In the genomic region with DNA sequence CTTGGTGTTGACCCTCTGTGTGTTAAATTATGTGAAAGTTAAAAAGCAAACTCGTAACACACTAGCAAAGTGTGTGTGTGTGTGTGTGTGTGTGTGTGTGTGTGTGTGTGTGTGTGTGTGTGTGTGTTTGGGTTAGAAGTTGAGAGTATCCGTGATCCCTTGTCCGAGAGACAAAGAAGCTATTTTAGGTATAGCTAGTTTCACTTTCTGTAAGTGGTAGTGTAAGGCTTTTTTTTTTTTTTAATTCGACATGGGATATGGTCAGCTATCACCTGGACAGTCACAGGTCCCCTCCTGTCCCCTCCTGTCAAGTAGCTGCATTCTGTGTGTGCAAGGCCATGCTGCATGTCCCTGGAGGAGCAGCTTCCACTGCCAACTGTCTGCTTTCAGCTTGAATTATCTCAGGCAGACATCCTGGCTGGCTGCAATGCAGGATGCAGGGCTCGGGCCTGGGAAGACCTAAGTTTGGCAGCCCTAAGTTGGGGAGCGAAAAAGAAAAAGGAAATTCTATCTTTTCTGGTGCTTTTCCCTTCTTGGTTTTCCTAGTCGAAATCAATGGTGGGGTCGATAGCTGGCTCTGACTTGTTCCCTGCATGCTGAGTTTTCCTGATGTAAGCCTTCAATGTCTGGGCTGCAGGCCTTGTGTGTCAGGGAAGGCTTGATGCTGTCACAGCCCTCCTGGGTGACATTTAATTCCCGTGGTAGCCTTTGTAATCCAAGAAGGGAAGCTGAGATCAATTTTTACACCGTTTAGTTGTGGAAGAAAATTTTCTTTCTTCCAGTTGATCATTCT, we compare ENCODE assay signal across 9 mouse cellular contexts.
A peak's percentile ranks its signal among the peaks of the same experiment; 100 is the strongest.
DNase-seq lines count a peak whose midpoint lies in the region; ATAC-seq and TF ChIP-seq lines count a peak whose summit lies in the region.
"Had no signal": no experiment of that assay in that cellular context is flagged by ENCODE, and none has a peak within 500 bp of the region (broad histone marks: within the 10 kb centered on the region; RNA-seq: fewer than 3 reads in every experiment).

No protein-coding gene starts in this region.

- peak; percentile 30 for DNase-seq in ovary, postnatal 14 days (ENCODE audit: low spot score)
- DNase-seq in ovary, postnatal 10 days (ENCODE audit: low spot score), result no peak
- DNase-seq in cerebellum, postnatal 10 days, result peak; percentile 79 to 84
- peak; percentile 71 to 72 for DNase-seq in heart, adult 2 months
- peak; percentile 53 for DNase-seq in midbrain, embryonic 14.5 days
- no peak for DNase-seq in embryo, embryonic 10 days (ENCODE audit: low spot score)
- DNase-seq in thymus, postnatal 0 days (ENCODE audit: low spot score), result no peak

- 8% methylated on average over 10 of the region's 10 CpGs for WGBS in heart, adult 2 months
- 50% methylated on average over 10 of the region's 10 CpGs for WGBS in intestine, postnatal 0 days
- WGBS in midbrain, embryonic 14.5 days, result 52% methylated on average over 10 of the region's 10 CpGs

- TF ChIP-seq EP300 in heart, adult 2 months (IDR thresholded peaks at IDR 0.05; ENCODE audit: insufficient read depth, low read depth, low read length), result 0 out of 2 replicates have a peak, but pooled peaks have one; percentile 33

- peak overlapping the region; percentile 43 for H3K4me3 ChIP-seq in heart, adult 2 months
- no peak overlapping the region for H3K4me3 ChIP-seq in intestine, postnatal 0 days (ENCODE audit: low read depth, low read length)
- no peak overlapping the region for H3K4me3 ChIP-seq in midbrain, embryonic 14.5 days (replicated peaks; ENCODE audit: low read depth, low read length)

- peak overlapping the region; percentile 87 for H3K27ac ChIP-seq in heart, adult 2 months
- H3K27ac ChIP-seq in intestine, postnatal 0 days (ENCODE audit: low read depth, low read length), result no peak overlapping the region
- peak overlapping the region; percentile 38; the same call in 1 of the 2 replicates for H3K27ac ChIP-seq in midbrain, embryonic 14.5 days (replicated peaks; ENCODE audit: low read depth, low read length)
- H3K27ac ChIP-seq: macrophage had no signal

- H3K79me2 ChIP-seq in heart, adult 2 months (replicated peaks; ENCODE audit: control insufficient read depth, insufficient read depth, low read length), result peaks cover 2% of the 10 kb centered on the region; the same call in 1 of the 2 replicates

- peak overlapping the region; percentile 70 for H3K9ac ChIP-seq in heart, adult 2 months (ENCODE audit: low read depth, low read length)
- H3K9ac ChIP-seq in intestine, postnatal 0 days (ENCODE audit: low read depth, low read length), result no peak overlapping the region
- H3K9ac ChIP-seq in midbrain, embryonic 14.5 days (replicated peaks; ENCODE audit: low read length), result no peak overlapping the region

- no peaks in the 10 kb centered on the region for H3K27me3 ChIP-seq in heart, adult 2 months (ENCODE audit: control insufficient read depth, insufficient read depth, low read length)
- no peaks in the 10 kb centered on the region for H3K27me3 ChIP-seq in intestine, postnatal 0 days (replicated peaks; ENCODE audit: control insufficient read depth, insufficient read depth, low read length)
- H3K27me3 ChIP-seq in midbrain, embryonic 14.5 days (ENCODE audit: control insufficient read depth, insufficient read depth, low read length), result no peaks in the 10 kb centered on the region

- intact Hi-C loops in heart, adult 2 months (cut with DNase I), result loop anchor here (2.0 to 5.0 kb wide), 5 partner anchors 82 to 402 kb away; a partner anchor contains a TSS

- TF ChIP-seq POLR2A in heart, adult 2 months (IDR thresholded peaks at IDR 0.05; ENCODE audit: insufficient read depth, low read depth, low read length), result no peak

- peaks cover 16% of the 10 kb centered on the region for H3K36me3 ChIP-seq in heart, adult 2 months (ENCODE audit: control insufficient read depth, insufficient read depth, low read length)
- no peaks in the 10 kb centered on the region for H3K36me3 ChIP-seq in intestine, postnatal 0 days (ENCODE audit: control insufficient read depth, insufficient read depth)
- no peaks in the 10 kb centered on the region for H3K36me3 ChIP-seq in midbrain, embryonic 14.5 days (ENCODE audit: control insufficient read depth, insufficient read depth, low read length)

- no peak for TF ChIP-seq CTCF in heart, adult 2 months (IDR thresholded peaks at IDR 0.05)
- no peak for TF ChIP-seq CTCF in intestine, postnatal 0 days (IDR thresholded peaks at IDR 0.05; ENCODE audit: low read depth)

- peak overlapping the region; percentile 43 for H3K4me2 ChIP-seq in intestine, postnatal 0 days (replicated peaks; ENCODE audit: low read depth)
- no peak overlapping the region for H3K4me2 ChIP-seq in midbrain, embryonic 14.5 days (ENCODE audit: low read length)

- no peaks in the 10 kb centered on the region for H3K9me3 ChIP-seq in intestine, postnatal 0 days (ENCODE audit: control insufficient read depth)
- no peaks in the 10 kb centered on the region for H3K9me3 ChIP-seq in midbrain, embryonic 14.5 days (ENCODE audit: control insufficient read depth, low read length)

- peaks cover 19% of the 10 kb centered on the region for H3K4me1 ChIP-seq in heart, adult 2 months (ENCODE audit: control insufficient read depth, insufficient read depth, low read length)
- H3K4me1 ChIP-seq in intestine, postnatal 0 days (replicated peaks; ENCODE audit: control insufficient read depth, insufficient read depth, low read length), result no peaks in the 10 kb centered on the region
- H3K4me1 ChIP-seq in midbrain, embryonic 14.5 days (ENCODE audit: control insufficient read depth, insufficient read depth, low read length), result peaks cover 19% of the 10 kb centered on the region

- no peak for ATAC-seq in intestine, postnatal 0 days
- ATAC-seq in midbrain, embryonic 14.5 days (ENCODE audit: low FRiP score, low TSS enrichment), result no peak

Comparison
In these comparisons a context has a peak if more than half of its experiments do, and no peak if none do; other contexts are left out.
1. DNase-seq: peak in ovary, postnatal 14 days (single experiment), cerebellum, postnatal 10 days (2 of 2), heart, adult 2 months (2 of 2) and midbrain, embryonic 14.5 days (single experiment); none in ovary, postnatal 10 days (single experiment), embryo, embryonic 10 days (single experiment) and thymus, postnatal 0 days (single experiment).